Mouse (Mus musculus) left cerebral cortex, adult 11 months (tissue): Measurements from ENCODE around the gene Naif1.

Experiments
- DNase-seq: peaks from one replicate; pipeline ENCODE4 v3.0.0; 2022; ENCODE audit warnings: low spot score

Gene Naif1

GRCm38 (mm10) chr2:32449761-32450754 is at the start of gene Naif1:
Gene Naif1 (plus strand): TSS chr2:32450457.
- no peak for DNase-seq

DNA sequence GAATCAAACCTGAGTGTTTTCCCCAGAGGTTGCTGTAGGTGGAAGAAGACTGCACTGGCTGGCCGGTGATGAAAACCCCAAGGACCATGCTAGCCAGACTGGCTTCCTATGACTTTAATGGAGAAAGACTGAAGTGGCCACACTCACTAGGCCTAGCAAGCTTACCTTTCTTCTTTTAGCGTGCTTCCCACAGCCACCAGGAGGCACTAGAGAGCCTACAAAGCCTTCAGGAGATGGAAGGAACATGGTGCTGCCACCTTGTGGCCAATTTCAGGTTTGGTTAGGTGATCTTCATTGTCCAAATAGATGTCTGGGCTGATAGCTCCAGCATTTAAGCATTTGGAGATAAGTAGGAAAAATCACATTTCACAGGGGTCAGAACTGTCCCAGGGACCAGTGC is 45.6 kb upstream of the Naif1 start:
- peak; percentile 87 for DNase-seq

- no peak for DNase-seq
Measured at GRCm38 (mm10) chr2:32407144-32407824, 43.0 kb upstream of the Naif1 start.

DNA sequence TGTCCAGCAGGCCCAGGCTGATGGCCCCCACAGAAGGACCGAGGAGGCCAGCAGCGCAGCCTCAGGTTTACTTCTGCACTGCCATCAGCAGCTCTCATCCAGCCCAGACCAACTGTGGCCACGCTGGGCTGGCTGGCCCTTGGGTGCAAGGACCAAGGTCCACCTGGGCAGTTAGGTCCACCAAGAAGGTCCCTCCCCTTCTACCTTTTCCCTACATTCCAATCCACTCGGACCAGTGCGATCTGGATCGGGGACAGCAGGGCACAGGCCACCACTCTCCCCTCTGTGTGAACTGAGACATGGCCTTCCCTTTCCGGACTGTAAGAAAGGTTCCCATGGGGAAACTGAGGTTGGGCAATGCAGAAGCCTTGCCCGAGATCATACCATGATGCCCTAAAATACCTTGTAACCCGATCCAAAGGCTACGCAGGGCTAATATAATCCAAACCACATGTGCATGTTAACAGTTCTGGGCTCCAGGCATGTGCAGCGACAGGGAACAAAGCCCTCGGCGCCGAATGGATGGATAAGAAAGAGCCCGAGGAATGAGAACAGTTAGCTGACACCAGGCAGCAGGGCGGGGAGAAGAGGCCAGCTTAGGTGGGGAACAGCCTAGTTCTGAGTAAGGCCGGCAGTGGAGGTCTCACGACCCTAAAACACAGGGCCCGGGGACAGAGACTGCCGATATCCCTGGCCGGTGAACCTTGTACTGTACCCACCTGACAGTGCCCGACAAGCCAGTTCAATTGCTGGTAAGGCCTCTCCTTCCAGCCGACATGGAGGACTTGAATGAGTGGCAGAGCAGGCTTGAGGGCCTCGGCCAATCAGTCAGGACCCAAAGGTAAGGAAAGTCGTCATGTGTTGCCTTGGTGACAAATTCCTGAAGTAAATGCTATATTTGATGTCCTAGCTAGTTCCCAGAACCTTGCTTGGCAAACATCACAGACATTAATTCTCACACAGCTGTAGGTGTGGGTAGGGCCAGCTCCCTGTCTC is 41.5 kb upstream of the Naif1 start:
- no peak for DNase-seq

- no peak for DNase-seq
Measured at GRCm38 (mm10) chr2:32411407-32411806, 38.9 kb upstream of the Naif1 start.

DNA sequence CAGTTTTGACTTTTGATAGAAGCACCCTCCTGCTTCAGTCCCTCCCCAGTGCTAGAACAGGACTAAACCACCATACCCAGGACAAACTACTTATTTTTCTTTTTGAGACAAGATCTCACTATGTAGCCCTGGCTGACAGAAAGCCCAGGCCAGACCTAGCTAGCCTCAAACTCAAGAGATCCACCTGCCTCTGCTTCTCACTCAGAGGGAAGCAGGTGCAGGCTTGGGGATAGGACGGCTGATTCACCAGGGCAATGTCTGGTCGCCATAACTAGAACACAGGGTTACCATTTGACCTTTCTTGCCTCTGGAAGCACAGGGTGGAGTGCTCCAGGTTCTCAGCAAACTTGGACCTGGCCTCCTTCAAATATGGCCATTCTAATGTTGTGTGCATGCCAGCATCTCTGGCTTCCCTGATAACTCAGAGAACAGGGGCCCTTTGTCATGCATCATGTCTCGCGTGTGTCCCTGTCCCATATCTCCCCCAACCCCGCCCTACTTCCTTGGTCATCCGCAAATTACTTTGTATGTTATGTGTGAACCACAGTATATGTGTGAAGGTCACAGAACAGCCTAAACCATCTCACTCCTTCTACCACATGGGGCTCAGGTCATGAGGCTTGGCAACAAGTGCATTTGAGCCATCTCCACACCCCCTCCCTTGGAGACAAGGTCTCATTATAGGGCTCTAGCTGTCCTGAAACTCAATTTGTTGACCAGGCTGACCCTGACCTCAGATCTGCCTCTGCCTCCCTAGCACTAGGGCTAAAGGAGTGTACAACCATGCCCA is 37.3 kb upstream of the Naif1 start:
- DNase-seq, result no peak

GRCm38 (mm10) chr2:32413936-32414335 is 36.3 kb upstream of the Naif1 start:
- DNase-seq, result no peak

- DNase-seq, result no peak
Measured at GRCm38 (mm10) chr2:32415801-32416200, 34.5 kb upstream of the Naif1 start.

DNA sequence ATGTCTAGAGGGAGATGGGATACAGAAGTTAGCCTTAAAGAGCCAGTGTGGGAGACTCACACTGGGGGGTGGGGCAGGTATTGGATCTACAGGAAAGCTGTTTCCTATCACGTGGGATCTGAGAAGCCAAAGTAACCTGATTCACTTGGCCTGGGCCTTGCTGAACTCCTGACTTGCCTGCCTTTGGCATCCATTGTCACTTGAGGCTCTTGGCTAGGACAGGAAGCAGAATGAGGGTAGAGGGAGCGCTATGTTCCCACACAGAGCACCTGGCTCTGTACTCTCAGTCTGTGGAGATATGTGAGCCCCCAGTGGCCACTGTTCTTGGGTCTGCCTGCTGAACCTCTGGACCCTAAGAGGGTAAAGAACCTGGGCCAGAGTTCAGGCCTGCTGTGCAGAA is 33.7 kb upstream of the Naif1 start:
- no peak for DNase-seq

- no peak for DNase-seq
Measured at GRCm38 (mm10) chr2:32417486-32417885, 32.8 kb upstream of the Naif1 start.

DNA sequence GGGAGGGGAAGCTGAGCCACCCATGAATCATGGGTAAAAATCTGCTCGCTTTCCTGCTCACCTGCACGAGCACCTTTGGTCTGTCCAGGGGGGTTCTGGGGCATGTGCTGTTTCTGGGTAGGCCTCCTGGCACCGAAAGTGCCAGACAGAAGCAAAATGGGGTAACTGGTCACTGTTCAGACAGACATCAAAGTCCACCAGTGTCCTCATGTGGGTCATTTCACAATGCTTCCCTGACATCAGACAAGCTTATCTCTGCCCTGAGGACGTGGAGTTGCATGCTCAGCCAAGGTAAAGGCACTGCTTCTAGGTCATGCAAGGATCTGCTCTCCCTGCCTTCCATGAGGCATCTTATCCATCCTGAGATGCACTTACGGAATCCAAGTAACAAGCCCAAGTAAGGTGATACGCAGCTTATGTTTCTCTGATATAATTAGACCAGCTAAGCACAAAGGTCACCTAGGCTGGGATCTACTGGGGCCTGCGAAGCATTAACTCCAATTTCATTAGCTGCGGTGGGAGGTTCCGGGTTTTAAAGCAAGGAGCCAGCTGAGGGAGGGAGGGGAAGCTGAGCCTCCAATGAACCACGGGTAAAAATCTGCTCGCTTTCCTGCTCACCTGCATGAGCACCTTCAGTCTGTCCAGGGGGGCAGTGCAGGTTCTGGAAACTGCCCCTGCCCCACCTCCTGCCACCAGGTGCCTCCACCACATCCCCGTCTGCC is 31.7 kb upstream of the Naif1 start:
- no peak for DNase-seq

GRCm38 (mm10) chr2:32419359-32419758 is 30.9 kb upstream of the Naif1 start:
- DNase-seq, result no peak

DNA sequence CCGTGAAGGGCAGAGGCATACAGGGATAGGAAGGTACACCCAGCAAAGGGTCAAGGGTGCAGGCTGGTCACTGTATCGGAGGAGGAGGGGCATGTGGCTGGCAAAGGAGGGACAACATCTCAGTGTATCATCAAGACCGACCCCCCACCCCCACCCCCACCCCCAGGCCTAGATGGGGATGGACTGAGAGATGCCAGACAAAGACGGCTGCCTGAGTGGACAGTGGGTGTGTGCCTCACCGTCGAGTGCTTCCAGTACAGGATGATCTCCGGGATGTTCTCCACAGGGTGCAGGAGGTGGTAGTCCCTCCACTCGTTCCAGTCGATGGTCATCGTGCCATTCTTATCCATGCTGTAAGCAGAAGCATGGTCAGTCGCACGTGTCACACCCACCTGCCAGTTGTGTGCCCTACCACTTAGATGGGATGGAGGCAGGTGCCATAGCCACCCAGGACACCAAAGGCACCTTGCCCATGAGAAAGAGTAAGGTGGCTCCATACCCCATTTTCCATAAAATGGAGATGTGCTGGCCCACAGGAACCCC is 30.1 kb upstream of the Naif1 start:
- DNase-seq, result no peak

- DNase-seq, result no peak
Measured at GRCm38 (mm10) chr2:32420647-32421046, 29.6 kb upstream of the Naif1 start.

- no peak for DNase-seq
Measured at GRCm38 (mm10) chr2:32421851-32422251, 28.4 kb upstream of the Naif1 start.

DNA sequence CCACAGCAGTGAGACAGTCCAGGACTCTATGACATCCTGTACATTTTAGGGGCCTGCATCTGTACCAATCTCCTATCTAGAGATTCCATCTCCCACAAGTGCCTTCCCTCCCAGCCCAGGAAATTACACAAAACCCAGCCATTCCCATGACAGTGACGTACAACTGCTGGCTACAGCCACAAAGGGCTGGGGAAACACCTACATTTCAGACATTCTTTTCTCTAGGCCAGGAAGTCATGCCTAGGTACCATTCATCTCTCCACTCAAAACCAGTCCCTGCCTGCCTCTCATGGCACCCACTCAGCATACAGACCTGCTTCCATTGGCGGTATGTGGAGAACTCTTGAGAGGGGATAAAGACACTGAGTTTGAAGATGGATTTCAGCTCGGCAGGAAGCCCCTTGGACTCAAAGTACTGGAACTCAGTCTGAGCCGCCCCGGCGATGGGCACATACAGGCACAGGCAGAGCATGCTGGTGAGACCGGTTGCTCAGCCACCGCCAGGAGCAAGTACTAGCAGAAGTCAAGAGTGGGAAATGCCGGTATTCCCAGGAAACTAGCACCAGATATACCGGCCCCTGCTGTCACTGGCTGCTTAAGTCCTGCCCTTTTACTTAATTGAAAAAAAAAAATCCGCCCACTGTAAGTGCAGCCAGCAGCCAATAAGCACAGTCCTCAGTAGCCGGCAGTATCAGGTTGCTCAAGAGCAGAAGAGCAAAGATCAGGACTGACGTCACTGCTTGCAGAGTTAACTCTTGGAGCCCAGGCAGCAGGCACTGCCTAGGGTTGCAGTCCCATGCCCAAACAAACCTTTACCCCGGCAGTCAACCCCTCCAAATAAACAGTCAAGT is 26.6 kb upstream of the Naif1 start:
- no peak for DNase-seq

DNA sequence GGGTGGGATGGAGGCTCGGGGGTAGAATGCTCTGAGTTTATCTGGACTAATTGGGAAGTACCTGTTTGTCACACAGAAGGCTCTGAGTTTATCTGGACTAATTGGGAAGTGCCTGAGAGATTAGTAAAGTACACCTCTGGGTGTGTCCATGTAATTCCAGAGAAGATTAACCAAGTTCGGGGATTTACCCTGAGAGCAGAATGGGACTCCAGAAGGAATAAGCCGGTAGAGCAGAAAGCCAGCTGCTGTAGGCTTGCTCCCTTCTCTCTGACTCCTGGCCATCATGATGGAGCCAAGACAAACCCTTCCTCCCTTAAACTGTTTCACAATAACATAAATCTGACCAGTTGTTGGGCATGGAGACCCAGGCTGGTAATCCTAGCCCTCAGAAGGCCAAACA is 25.5 kb upstream of the Naif1 start:
- DNase-seq, result no peak

DNA sequence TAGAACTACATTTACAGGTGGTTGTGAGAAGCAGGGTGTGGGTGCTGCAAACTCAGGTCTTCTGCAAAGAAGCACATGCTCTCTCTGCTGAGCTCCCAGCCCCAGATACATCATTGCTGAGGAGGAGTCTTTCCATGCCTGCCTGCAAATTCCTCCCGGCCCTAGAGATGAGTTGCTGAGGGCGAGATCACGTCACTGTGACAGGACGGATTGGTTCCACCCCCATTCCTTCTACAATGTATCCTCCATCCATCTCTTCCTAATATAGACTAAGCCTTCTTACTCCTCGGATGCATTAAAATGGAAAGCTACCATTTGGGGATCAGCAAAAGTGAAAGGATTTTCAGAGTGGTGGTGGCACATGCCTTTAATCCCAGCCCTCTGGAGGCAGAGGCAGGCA is 24.7 kb upstream of the Naif1 start:
- peak; percentile 49 for DNase-seq

- DNase-seq, result no peak
Measured at GRCm38 (mm10) chr2:32426141-32426540, 24.1 kb upstream of the Naif1 start.
